In genomic region chr2:121271236-121271927, GRCm38 (mm10) we compare ENCODE assay signal across 8 mouse cellular contexts. TPM values are rescaled to one million over a fixed set of nuclear protein-coding genes. Genes with fewer than 3 reads are reported as not detected.
DNase-seq lines count a peak whose midpoint lies in the region; ATAC-seq and TF ChIP-seq lines count a peak whose summit lies in the region.

TSS of gene Trp53bp1 (minus strand) at chr2:121271407.

- intact Hi-C loops in gastrocnemius, adult 2 months (cut with DNase I), result no loop called here
- intact Hi-C loops in left cerebral cortex, adult 2 months (cut with DNase I), result no loop called here

- H3K4me1 ChIP-seq in hindbrain, postnatal 0 days (ENCODE audit: insufficient read depth, low read length), result peaks cover 8% of the 10 kb centered on the region; the same call in 1 of the 2 replicates

- WGBS in hindbrain, postnatal 0 days, result 1% methylated on average over 37 of the region's 37 CpGs

- no peaks in the 10 kb centered on the region for H3K27me3 ChIP-seq in hindbrain, postnatal 0 days (ENCODE audit: insufficient read depth, low read length)

- H3K27ac ChIP-seq in gastrocnemius, adult 2 months, result peak within 1 kb of the TSS; percentile 92
- peak within 1 kb of the TSS; percentile 95 for H3K27ac ChIP-seq in hindbrain, postnatal 0 days
- H3K27ac ChIP-seq in left cerebral cortex, adult 2 months, result peak within 1 kb of the TSS; percentile 93

- TF ChIP-seq CTCF in gastrocnemius, adult 2 months (IDR thresholded peaks at IDR 0.05), result peak; percentile 2; the same call in 1 of the 2 replicates
- TF ChIP-seq CTCF in hindbrain, postnatal 0 days (IDR thresholded peaks at IDR 0.05; ENCODE audit: low read depth), result peak; percentile 39
- TF ChIP-seq CTCF in left cerebral cortex, adult 2 months (IDR thresholded peaks at IDR 0.05), result no peak; the same call in 1 of the 2 replicates

- H3K9me3 ChIP-seq in hindbrain, postnatal 0 days (ENCODE audit: low read length), result no peaks in the 10 kb centered on the region

- peak; percentile 97 for DNase-seq in ZHBTc4 (ENCODE audit: low read depth, low spot score)
- DNase-seq in gastrocnemius, adult 2 months, result peak; percentile 95
- DNase-seq in hindbrain, postnatal 0 days (ENCODE audit: low spot score), result peak; percentile 97
- DNase-seq in left cerebral cortex, adult 2 months (ENCODE audit: extremely low spot score in 1 of 2, low spot score in 2 of 2), result peak; percentile 92 to 94
- DNase-seq in right cerebral cortex, adult 2 months (ENCODE audit: low spot score in 2 of 2), result peak; percentile 97 to 98
- peak; percentile 95 for DNase-seq in urinary bladder, postnatal 14 days (ENCODE audit: low spot score)

- no peaks in the 10 kb centered on the region for H3K36me3 ChIP-seq in hindbrain, postnatal 0 days (ENCODE audit: insufficient read depth, low read length)

- peak within 1 kb of the TSS; percentile 62 for H3K4me2 ChIP-seq in hindbrain, postnatal 0 days (ENCODE audit: low read depth, low read length)

- H3K4me3 ChIP-seq in gastrocnemius, adult 2 months, result peak within 1 kb of the TSS; percentile 93
- peak within 1 kb of the TSS; percentile 98 for H3K4me3 ChIP-seq in hindbrain, postnatal 0 days (ENCODE audit: low read length)
- H3K4me3 ChIP-seq in left cerebral cortex, adult 2 months, result peak within 1 kb of the TSS; percentile 79

- peak; percentile 100 for ATAC-seq in common myeloid progenitor, adult 5-6 weeks (replicated peaks; ENCODE audit: low read depth, poor library complexity, severe bottlenecking)
- peak; percentile 99 for ATAC-seq in hindbrain, postnatal 0 days
- ATAC-seq in megakaryocyte, adult 5-6 weeks (ENCODE audit: poor library complexity, severe bottlenecking), result peak; percentile 100

- H3K9ac ChIP-seq in hindbrain, postnatal 0 days (replicated peaks; ENCODE audit: low read length), result peak within 1 kb of the TSS; percentile 87

RNA-seq across cellular contexts. Expression of gene Trp53bp1, which starts in this region (rescaled TPM):
- total RNA-seq in common myeloid progenitor, adult 5-6 weeks (2017), result 43.2 and 45.5 TPM in 2 replicates
- 10 to 100 TPM; 15.9 to 16.0 TPM for total RNA-seq in gastrocnemius, adult 2 months (2021)
- total RNA-seq in hindbrain, postnatal 0 days (2014; rRNA removed), result 194 and 277 TPM in 2 replicates
- 76.4 and 80.9 TPM in 2 replicates for polyA plus RNA-seq in hindbrain, postnatal 0 days (2015; fragmentation: Nextera tagmentation; extraction: Ambion mirVana)
- total RNA-seq in left cerebral cortex, adult 2 months (2021), result 100 to 1,000 TPM; 148 to 170 TPM
- total RNA-seq in megakaryocyte, adult 5-6 weeks (2015), result 8.3 and 10.3 TPM in 2 replicates
- 4.6 and 7.9 TPM in 2 replicates for total RNA-seq in megakaryocyte, adult 5-6 weeks (2017)

Comparison
In these comparisons a context has a peak if more than half of its experiments do, and no peak if none do; other contexts are left out.
1. Peak in every context shown above with its lines: DNase-seq, ATAC-seq, H3K4me3 ChIP-seq and H3K27ac ChIP-seq.